Mouse (Mus musculus): ENCODE measurements around the gene Tgfbr3. TPM values are rescaled to one million over a fixed set of nuclear protein-coding genes. Genes with fewer than 3 reads are reported as not detected.

Gene Tgfbr3
- polyA plus RNA-seq, 1 experiment from 2014 or later, result 1.3 TPM

DNA sequence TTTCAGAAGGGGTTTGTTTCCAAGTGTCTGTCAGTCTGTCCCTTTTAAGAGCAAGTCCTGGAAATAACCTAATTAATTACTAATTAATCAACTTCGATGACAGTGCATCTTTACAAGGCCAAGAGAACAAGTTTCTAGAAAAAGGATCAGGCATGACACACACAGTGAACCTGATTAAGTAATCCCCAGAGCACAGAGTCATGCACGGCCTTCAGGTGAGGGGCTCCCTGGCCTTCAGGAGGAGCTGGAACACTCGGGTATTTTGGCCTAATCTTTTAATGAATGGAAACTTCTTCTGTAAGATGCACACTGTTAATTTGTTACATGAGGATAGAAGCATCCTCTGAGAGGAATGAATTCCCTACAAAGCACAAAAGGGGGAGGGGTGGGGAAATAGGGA lies 215.9 kb downstream of the Tgfbr3 start:
- Histone ChIP-seq H3K4me3 (no peak overlapping the region), H3K27me3 (peaks cover 6% of the 10 kb centered on the region; the same call in 1 of the 2 replicates), H3K27ac (no peak overlapping the region), H3K4me2 (no peak overlapping the region), H3K9me3 (replicated peaks) (no peaks in the 10 kb centered on the region), H3K36me3 (ENCODE audit: poor library complexity, severe bottlenecking) (no peaks in the 10 kb centered on the region), H3K4me1 (no peaks in the 10 kb centered on the region), H3K9ac (no peak overlapping the region)
- ATAC-seq, result no peak
- 20% methylated on average over 3 of the region's 3 CpGs for WGBS

DNA sequence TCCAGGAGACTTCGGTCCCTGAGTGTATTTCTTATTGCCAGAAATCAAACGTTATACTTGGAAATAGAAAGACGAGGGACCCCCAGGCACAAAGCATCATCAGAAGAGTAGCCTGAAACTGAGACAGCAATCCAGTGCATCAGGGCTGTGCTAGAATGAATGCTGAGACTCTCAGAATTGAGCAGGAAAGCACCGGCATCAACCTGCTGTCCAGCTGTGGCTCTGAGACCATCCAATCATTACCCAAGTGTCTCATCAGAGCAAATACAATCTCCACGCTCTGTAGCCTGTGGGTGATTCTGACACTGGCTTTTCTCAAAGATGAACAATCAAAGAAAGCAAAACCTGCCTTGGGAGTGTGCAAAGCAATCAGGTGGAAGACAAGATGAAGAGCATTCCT lies 221.3 kb downstream of the Tgfbr3 start:
- H3K9ac ChIP-seq, result no peak overlapping the region
- no peak for ATAC-seq
- no peak overlapping the region for H3K4me2 ChIP-seq
- H3K9me3 ChIP-seq (replicated peaks), result no peaks in the 10 kb centered on the region
- H3K27me3 ChIP-seq, result no peaks in the 10 kb centered on the region; the same call in 1 of the 2 replicates
- 79% methylated on average over 5 of the region's 5 CpGs for WGBS
- no peaks in the 10 kb centered on the region for H3K4me1 ChIP-seq
- no peak overlapping the region for H3K27ac ChIP-seq
- no peak overlapping the region for H3K4me3 ChIP-seq
- no peaks in the 10 kb centered on the region for H3K36me3 ChIP-seq (ENCODE audit: poor library complexity, severe bottlenecking)

DNA sequence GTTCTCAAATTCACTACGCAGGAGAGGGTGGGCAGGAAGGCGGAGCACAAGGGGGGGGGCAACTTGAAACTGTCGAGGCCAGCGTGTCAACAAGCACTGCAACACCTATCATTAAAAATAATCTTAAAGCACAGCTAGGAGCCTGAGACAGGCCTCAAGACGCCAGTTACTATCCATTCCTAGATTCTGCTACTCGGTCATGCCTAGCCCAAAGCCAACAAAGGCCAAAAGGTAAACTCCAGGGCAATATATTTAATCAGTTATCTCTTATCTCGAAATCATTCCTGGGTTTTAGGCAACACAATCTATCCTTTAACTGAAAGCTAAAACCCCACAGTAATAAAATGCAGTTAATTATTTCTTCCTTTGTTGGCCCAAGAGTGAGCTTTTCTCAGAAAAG lies 221.9 kb downstream of the Tgfbr3 start:
- H3K4me3 ChIP-seq, result no peak overlapping the region
- H3K4me1 ChIP-seq, result 0 out of 2 replicates have a peak, but pooled peaks cover under 1% of the 10 kb centered on the region
- H3K27ac ChIP-seq, result no peak overlapping the region
- H3K9ac ChIP-seq, result no peak overlapping the region
- ATAC-seq, result no peak
- no peaks in the 10 kb centered on the region for H3K9me3 ChIP-seq (replicated peaks)
- no peaks in the 10 kb centered on the region; the same call in 1 of the 2 replicates for H3K27me3 ChIP-seq
- WGBS, result 87% methylated on average over 7 of the region's 7 CpGs
- H3K4me2 ChIP-seq, result no peak overlapping the region
- no peaks in the 10 kb centered on the region for H3K36me3 ChIP-seq (ENCODE audit: poor library complexity, severe bottlenecking)

DNA sequence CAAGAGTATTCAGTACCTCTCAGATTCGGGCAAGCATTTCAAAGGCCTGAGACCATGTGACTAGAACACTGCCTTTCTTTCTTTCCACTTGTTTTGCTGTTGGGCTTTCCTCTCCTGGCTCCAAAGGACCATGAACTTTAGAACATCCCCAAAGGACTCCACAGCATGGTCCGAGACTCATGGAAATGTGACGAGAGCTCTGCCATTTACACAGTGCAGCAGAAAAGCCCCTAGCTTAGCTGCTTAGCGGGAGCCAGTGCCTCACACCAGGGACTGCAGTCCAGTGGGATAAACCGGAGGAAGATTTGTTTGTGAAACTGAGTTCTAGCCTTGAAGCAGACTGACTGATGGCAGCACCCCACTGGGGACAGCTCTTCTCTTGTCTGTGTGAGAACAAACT lies 224.5 kb downstream of the Tgfbr3 start:
- Histone ChIP-seq H3K36me3 (ENCODE audit: poor library complexity, severe bottlenecking) (no peaks in the 10 kb centered on the region), H3K9ac (no peak overlapping the region), H3K4me1 (0 out of 2 replicates have a peak, but pooled peaks cover 3% of the 10 kb centered on the region), H3K4me2 (no peak overlapping the region), H3K9me3 (replicated peaks) (peaks cover 4% of the 10 kb centered on the region), H3K27me3 (no peaks in the 10 kb centered on the region; the same call in 1 of the 2 replicates), H3K27ac (no peak overlapping the region), H3K4me3 (no peak overlapping the region)
- ATAC-seq, result no peak
- 76% methylated on average over 5 of the region's 5 CpGs for WGBS

DNA sequence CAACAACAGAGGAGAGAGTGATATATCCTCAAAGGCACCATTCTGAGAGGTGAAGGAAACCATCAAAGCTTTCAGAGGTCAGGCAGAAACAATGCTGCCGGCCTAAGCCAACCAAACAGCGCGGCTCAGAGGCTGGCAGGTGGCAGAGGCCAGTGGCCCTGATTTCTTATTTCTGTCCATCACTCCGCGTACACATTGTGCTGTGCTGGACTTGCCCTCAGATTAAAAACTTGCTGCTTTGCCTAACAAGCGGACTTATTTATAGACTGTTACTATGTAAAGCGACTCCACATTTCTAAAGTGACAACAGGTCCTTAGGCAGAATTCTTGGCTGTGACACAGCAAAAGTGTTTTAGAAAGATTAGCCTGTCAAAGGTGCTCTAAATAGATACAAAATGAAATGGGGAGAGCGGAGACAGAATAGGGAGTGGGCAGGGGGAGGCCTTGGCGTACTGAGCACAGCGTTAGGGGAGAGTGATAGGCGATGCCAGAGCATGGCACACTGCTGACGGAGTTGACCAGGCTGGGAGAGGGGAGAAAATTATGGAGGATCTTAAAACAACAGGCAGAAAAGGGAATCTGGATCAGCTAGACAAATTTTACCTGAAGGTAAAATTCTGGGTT lies 227.1 kb downstream of the Tgfbr3 start:
- Histone ChIP-seq H3K27ac (no peak overlapping the region), H3K4me3 (no peak overlapping the region), H3K9me3 (replicated peaks) (peaks cover 4% of the 10 kb centered on the region), H3K36me3 (ENCODE audit: poor library complexity, severe bottlenecking) (no peaks in the 10 kb centered on the region), H3K27me3 (no peaks in the 10 kb centered on the region; the same call in 1 of the 2 replicates), H3K4me1 (0 out of 2 replicates have a peak, but pooled peaks cover 3% of the 10 kb centered on the region), H3K4me2 (no peak overlapping the region), H3K9ac (no peak overlapping the region)
- WGBS, result 56% methylated on average over 12 of the region's 12 CpGs
- ATAC-seq, result no peak

DNA sequence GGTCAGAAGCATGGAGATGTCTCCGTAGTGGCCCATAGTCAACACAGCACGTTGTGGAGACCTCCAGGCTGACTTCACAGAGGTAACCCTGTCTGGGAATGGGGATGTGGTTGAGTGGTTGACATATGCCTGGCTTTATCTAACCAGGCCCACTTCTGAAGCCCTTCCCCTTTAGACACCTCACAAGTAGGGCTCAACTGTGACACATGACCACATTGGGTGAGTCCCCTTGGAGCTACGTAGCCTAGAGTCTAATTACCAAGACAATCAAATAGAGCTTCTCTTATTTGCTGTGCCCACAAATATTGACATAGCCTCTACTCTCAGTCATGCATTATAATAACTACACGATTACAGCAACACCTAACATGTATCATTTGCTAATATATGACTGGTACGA lies 229.9 kb downstream of the Tgfbr3 start:
- Histone ChIP-seq H3K4me2 (no peak overlapping the region), H3K9ac (no peak overlapping the region), H3K4me3 (no peak overlapping the region), H3K27me3 (no peaks in the 10 kb centered on the region), H3K4me1 (peaks cover 10% of the 10 kb centered on the region), H3K9me3 (replicated peaks) (peaks cover 4% of the 10 kb centered on the region), H3K27ac (no peak overlapping the region), H3K36me3 (ENCODE audit: poor library complexity, severe bottlenecking) (no peaks in the 10 kb centered on the region)
- 87% methylated on average over 5 of the region's 5 CpGs for WGBS
- ATAC-seq, result no peak

DNA sequence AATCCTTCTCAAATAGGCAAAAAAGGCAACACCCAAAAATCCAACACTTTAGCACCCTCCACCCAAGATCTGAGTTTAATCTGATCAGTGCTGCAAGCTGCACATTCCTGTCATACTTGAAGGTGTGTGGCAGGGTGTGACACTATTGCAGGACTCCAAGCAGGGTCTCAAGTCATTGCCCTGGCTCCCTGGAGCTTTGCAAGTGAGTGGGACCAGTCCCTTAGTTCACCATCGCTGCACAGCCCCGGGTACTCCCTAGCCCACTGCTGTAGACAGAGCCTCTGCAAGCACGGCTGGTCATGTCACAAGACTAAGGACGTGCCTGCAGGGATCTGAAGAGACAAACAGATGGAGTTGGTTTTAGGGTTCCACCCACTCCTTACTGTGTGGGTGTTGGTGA lies 230.8 kb downstream of the Tgfbr3 start:
- H3K4me2 ChIP-seq, result no peak overlapping the region
- WGBS, result 93% methylated on average over 4 of the region's 4 CpGs
- no peak overlapping the region for H3K9ac ChIP-seq
- H3K27ac ChIP-seq, result no peak overlapping the region
- no peak overlapping the region for H3K4me3 ChIP-seq
- peaks cover 10% of the 10 kb centered on the region for H3K4me1 ChIP-seq
- no peaks in the 10 kb centered on the region for H3K27me3 ChIP-seq
- H3K36me3 ChIP-seq (ENCODE audit: poor library complexity, severe bottlenecking), result no peaks in the 10 kb centered on the region
- no peak for ATAC-seq
- H3K9me3 ChIP-seq (replicated peaks), result peaks cover 4% of the 10 kb centered on the region

Other genes starting within 250 kb of the Tgfbr3 start
- 1.1 TPM in 2 replicates for gene Brdt, start 41.5 kb upstream of the Tgfbr3 start, polyA plus RNA-seq (2015; fragmentation: Nextera tagmentation; extraction: Ambion mirVana)
- 1.3 and 2.3 TPM in 2 replicates for gene Ephx4, start 113.1 kb upstream of the Tgfbr3 start, polyA plus RNA-seq (2015; fragmentation: Nextera tagmentation; extraction: Ambion mirVana)
- not detected in 2 replicates for gene Lpcat2b, start 141.9 kb upstream of the Tgfbr3 start, polyA plus RNA-seq (2015; fragmentation: Nextera tagmentation; extraction: Ambion mirVana)
- 14.5 and 14.6 TPM in 2 replicates for gene Btbd8, start 148.4 kb upstream of the Tgfbr3 start, polyA plus RNA-seq (2015; fragmentation: Nextera tagmentation; extraction: Ambion mirVana)
- gene Gm42669, start 218.0 kb upstream of the Tgfbr3 start, polyA plus RNA-seq (2015; fragmentation: Nextera tagmentation; extraction: Ambion mirVana), result 0.57 and 0.71 TPM in 2 replicates
- gene 1700028K03Rik, start 245.1 kb upstream of the Tgfbr3 start, polyA plus RNA-seq (2015; fragmentation: Nextera tagmentation; extraction: Ambion mirVana), result 0.06 and 0.11 TPM in 2 replicates

Data from forebrain, embryonic 13.5 days (tissue).